Mouse (Mus musculus) adrenal gland, postnatal 14 days (tissue): ENCODE data around the gene Nradd. TPM values are rescaled to one million over a fixed set of nuclear protein-coding genes. Genes with fewer than 3 reads are reported as not detected.
A peak's percentile ranks its signal among the peaks of the same experiment; 100 is the strongest.

Experiments used
- DNase-seq: peaks from one replicate; pipeline ENCODE4 v3.0.0; 2021; ENCODE audit warnings: mixed read lengths
- total RNA-seq: library from RNA; stranded (reverse); gene quantifications from 2 replicates; pipeline ENCODE4 v1.2.3, GENCODE M21; 2021

The Nradd gene
- total RNA-seq, 1 experiment from 2014 or later, result 8.4 TPM

DNA sequence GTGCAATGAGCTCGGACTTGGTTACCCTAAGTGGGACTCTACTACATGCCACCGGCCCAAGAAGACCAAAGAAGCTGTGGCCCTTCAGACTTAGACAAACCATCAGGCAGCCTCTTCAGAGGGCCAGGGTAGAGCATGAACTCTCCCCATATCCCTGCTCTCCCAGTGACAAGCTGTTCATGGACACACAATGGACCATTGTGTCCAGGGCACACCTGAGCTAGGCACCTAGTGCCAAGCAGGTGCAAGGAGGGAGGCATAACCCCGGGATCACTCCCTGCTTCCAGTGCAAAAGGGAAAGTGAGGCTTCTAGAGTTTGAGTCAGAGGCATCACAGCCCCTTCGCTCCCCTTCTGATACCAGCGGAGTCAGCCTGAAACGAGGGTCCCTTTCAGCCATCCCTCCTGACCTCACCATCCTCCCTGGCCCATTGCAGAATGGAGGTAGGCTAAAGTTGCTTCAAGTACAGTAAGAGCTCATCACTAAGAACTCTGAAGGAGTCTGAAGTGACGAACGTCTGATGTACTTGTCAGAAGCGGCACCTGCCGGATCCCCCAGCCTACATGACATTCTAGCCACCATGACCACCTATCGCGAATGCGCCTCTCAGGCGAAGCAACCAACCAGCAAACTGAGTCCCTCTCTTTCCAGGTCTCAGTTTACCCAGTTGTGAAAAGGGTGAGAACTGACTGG, 28.9 kb upstream of the Nradd start:
- no peak for DNase-seq

DNA sequence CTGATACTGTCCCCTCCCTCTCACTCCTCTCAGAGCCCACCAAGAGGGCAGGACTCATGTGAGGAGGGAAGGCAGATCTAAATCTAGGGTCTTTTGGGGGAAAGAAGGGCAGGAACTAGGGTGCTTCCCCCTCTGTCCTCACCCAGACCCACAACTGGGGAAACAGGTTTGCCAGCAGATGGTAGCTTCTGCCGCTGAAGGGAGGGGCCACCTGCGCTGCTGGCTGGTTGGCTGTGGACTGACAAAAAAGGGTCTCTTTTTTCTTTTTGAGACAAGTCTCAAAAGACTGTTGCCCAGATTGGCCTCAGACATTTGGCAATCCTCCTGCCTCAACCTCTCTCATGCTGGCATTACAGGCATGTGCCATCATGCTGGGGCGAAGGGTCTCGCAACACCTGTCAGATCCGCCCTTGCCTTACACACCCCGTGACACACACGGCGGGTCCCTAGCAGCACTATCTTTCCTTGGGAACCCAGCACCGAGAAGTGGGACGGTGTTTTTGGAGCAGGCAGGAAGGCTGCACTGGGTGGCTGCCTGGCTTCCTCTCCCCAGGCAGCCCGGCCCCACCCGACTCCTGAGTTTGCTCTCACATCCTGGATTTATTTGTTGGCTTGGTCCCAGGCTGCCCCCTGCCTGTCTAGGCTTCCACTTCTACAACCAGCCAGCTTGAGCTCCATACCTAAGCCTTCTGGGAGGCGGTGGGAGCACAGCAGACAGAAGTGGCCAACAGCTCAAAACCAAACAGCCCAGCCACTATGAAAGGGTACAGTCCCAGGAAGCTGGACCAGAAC, 27.9 kb upstream of the Nradd start:
- DNase-seq, result peak; percentile 45

DNA sequence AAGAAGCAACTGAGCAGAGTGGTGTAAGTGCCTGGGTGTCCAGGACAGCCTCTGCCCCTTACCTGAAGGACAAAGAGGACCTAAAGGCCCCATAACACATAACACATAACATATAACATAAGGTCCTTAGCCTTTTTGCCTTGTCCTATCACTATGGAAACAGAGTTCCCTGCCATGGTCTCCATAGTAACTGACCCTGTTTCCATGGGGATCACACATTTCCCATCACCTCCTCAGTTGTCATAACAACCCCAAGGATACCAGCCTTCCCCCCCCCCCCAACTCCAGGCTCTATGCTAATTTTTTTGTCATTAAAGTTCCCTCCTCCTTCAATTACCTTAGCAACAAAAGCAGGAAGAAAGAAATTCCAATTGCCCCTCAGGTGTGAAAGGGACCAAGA, 25.5 kb upstream of the Nradd start:
- DNase-seq, result no peak

DNA sequence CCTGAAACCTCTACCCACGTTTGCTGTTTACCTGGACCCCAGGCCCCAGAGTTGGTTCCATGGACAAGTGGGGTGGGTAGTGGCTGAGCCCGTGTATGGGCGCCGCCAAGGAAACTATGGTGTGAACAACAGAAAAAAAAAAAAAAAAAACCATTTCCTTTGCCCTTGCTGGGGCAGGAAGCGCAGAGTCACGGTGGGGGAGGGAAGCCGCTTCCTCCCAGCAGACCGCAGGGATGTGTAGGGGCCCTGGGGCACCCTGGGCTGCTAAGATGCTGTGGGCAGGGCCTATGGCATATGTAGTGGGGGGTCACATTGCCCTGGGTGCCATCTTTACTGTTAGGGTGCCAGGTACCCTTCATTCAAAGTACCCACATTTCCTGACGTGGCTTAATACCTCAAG, 21.0 kb upstream of the Nradd start:
- DNase-seq, result peak; percentile 49

DNA sequence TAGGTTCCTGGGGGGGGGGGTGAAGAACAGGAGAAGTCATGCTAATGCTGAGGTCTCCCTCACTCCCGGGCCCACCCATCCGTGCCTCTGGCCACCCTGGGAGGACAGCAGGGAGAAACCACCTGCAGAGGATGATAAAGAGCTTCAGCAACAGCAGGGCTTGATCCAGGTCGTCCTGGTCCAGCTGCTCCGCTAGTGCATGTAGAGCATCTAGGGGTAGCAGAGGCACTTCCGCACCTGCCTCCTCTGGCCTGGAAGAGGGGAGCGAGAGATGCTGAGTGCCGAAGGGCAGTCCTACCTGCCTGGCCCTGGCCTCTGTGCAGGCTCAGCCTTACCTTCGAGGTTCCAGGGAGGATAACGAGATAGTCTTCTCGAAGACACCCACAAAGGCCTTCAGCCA, 20.0 kb upstream of the Nradd start:
- no peak for DNase-seq

DNA sequence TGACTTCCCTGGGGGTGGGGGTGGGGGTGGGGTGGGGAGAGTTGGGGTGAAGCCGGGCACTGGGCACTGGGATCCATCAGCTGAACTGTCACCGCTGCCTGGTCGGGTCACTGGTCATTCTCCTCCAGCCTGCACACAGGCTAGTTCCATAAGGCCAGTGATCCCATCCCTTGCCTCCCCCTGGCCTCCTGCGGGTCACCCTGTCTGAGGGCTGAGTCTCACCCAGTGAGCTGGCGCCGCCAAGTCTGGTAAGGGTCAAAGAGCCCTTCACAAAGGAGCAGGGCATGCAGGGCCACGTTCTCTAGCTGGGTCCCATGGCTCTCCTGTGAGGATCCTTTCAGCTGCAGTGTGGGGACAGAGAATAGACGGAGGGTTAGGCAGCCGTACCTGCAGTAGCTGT, 19.5 kb upstream of the Nradd start:
- DNase-seq, result no peak

DNA sequence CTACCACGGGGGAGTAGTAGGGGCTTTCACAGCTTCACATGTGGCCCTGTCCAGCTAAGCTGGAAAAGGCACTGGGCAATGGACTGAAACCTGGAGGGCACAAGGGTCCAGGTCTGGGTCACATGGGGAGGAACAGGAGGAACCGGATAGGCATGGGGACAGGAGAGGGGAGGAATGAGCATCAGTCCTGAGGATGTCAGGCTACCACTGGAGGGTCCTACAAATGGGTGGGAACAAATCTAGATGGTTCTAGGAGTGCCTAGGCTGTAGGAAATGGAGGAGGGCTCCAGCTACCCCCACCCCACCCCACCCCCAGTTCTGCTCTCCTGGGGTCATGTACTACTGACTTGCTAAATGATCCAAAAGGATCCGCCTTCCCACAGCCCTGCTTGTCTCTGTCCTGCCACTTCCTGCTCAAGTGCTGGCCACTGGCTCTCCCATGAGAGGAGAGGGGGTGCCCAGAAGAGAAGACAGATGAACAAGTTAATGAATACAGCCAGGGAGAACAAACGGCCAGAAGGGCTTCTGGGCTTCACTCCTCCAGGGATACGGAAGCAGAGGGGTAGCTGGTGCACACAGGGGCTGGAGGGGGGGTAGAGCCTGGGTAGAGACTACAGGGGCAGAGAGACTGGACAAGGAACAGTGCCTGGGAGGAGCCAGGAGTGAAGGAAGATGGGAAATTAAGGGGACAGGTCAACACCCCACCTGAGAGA, 18.7 kb upstream of the Nradd start:
- no peak for DNase-seq

DNA sequence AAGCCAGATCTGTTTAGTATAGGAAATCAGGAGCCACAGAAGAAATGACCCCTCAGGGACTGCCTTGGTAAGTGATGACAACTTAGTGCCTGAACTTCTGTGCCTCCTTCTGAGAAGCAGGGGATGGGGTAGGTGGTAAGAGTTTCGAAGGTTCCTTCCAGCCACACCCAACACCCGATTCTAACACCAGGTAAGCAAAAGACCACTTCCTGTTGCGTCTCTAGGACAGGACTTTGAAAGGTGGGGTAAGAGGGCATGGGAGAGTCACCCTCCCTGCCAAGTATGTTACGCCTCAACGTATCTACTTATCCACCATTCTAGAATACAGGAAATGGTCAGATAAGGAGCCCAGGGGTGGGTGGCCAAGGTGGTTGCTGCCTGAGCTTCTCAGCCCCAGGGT, 16.8 kb upstream of the Nradd start:
- no peak for DNase-seq

DNA sequence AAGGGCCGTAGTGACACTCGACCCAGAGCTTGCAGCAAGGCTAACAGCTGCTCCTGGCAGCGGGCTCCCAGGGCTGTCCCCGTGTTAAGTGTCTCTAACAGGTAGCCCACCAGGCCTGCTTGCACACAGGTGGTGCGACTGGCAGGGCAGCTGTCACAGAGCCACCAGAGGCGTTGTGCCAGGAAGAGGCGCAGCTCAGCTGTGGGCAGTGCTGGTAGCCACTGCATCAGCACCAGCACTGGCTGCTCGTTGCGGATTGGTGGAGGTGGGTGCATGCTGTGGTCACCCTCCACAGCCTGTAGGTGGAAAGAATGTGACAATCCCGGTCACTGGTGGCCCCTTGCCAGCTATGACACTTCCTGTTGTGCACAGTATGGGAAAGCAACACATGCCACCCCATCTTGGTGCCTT, 14.4 kb upstream of the Nradd start:
- DNase-seq, result no peak

DNA sequence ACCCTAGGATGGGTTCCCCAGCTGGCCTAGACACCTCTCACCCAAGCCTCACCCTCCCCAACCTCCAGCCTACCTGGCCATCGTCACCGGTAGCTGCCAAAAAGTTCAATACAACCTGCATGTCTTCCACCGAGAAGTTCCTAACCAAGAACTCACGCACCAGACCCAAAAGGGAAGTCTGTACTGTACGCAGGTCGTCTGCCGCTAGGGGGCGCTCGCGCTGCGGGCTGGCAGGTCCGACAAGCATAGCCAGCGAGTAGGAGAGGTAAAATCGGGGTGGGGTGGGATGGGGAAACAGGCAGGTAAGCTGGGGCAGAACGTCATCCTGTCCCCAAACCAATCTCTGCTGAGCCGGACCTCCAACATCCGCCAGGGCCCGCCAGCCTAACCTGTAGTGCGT, 11.0 kb upstream of the Nradd start:
- DNase-seq, result peak; percentile 95

DNA sequence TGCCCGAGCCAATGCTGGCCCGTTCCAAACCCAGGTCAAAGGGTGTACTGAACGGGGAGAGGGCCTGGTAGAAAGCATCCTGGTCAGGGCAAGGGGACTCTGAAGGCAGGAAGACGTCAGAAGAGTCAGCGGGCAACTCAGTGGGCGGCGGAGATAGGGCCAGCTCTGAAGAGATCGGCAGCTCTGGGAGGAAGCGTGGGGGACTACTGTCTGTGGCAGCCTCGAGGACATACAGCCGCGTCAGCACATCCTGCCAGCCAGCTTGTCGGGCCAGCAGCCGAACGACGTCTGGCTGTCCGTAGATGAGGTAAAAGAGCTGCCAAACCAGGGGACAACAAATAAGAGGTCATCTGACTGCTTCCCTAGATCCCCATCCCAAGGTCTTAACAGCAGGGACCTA, 9.6 kb upstream of the Nradd start:
- DNase-seq, result no peak

DNA sequence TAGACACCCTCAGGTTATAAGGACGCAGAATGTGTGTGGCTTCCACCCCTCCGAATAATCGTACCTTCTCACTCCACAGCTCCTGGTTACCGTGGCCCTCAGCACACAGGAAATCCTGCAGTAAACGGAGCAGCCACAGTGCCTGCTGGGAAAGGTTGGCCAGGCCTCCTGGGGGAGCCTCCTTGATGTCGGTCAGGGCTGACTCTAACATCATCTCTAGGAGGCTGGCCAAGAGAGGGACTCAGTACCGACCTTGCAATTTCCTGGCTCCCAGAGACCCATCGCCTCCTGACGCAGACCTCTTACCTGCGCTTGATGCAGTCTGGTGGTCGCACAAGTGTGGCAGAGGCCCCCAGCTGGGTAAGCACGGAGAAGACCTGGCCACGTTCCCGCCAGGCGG, 8.4 kb upstream of the Nradd start:
- DNase-seq, result peak; percentile 57

DNA sequence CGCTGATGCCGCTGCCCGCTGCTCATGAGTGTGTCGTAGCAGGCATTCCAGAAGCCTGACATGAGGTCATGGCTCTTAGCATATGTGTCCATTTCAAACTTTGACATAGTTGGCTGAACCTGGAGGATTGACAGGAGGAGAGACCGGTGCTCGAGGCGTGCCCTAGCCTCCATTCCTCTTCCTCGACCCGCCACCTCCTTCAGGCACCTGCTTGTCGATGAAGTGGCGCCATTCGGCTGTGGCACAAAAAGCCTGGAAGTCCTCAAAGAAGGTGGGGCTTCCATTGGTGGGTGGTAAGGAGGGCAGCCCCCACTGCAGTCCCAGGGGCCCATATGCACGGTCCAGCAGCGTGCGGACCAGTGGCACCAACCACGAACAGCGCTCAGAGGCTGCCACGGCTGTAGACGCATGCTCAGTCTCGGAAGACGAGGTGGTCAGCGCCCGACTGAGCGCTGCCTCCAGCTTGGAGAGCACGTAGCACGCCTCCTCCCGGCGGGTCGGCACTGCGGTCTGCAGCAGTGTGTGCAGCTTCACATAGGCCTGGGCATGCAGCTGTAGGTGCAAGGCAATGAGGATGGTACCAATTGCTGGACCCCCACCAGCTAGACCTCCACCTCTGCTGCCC, 7.5 kb upstream of the Nradd start:
- DNase-seq, result peak; percentile 53

DNA sequence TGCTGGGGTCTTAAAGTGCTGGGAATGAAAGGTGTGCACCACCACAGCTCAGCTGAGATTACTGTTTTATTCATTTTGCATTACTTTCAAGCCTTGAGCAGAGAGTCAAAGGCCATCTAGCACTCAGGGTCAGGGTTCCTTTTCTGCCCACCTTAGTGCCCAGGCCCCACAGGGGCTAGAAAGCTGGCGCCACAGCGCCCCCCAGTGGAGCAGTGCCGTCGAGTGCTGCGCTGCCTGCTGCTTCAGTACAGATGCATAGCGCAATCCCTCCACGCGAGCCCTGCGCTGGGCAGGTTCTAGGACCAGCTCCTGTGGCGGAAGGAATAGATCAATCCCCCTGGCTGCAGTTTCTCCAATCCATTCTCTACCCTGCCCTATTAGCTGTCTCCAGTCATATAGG, 6.9 kb upstream of the Nradd start:
- DNase-seq, result peak; percentile 85

DNA sequence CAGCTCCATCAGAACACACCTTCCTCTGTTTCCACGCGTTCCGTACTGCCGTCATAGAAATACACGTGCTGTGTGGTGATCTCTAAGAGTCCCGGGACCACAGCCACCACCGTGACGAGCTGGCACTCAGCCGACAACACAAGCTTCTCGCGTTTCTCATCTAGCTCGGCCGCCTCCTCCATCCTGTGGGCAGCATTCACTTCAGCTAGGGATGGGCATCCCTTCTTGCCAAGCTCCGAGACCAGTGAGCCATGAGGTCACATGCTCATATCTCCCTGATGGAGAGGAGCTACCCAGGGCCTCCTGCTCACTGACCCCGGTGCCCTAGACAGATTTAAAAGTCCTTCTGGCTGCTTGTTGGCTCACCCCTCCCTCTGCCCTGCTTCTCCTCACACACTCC, 5.9 kb upstream of the Nradd start:
- DNase-seq, result no peak

DNA sequence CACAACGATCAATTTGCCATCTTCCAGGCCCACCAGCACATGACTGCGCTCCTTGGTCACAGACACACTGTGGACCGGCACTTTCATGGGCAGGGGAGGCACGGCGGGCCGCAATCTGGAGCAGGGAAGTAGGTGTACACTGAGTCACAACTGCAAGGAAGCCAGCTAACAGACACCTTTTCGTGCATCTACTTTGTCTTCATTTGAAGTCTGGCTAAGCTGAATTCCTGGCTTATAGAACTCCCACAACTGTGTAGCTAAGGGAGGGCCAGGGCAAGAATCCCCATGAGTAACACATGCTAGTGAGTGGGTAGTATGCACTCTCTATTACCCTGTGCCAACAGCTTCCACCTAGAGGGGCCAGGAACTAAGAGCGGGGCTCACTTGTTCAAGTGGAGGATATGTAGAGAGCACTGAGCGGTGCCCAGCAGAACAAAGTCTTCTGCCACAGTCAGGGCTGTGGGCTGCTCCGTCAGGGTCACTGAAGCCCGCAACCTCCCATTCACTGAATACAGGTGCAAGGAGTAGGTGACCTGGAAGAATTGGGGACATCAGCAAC, 1.2 kb upstream of the Nradd start:
- no peak for DNase-seq

DNA sequence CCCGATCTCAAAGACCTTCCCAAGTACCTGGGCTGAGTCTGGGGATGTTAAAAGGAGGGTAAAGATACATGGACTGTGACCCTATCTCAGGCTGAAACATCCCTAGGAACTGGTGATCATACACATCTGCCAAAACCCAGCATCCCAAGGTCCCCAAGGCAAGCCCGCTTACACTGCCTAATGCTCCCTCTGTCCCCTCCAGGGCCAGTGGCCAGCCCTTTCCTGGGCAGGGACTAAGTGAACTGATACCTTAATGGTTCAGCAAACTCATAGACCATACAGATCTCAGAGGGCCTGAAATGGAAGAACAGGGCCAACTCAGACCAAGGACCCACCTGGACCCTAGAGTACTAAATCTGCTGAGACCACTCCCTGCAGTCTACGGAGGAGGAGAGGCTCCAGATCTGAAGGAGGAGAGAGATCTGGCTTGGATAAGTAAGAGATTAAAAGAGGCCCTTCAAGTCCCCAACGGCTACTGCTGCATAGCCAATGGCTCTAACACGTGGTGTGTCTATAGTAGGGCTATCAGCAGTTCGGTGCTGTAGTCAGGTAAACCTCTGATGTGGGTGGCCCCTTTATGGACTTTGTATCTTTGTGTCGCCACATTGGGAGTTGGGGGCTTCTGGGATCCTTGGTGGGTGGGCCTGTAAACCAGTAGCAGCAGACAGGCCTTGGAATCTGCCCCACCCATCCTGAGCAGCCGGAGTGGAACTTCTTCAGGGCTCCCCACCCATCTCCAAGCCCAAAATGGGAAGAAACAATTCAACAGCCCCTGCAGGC, 646 bp downstream of the Nradd start:
- no peak for DNase-seq

DNA sequence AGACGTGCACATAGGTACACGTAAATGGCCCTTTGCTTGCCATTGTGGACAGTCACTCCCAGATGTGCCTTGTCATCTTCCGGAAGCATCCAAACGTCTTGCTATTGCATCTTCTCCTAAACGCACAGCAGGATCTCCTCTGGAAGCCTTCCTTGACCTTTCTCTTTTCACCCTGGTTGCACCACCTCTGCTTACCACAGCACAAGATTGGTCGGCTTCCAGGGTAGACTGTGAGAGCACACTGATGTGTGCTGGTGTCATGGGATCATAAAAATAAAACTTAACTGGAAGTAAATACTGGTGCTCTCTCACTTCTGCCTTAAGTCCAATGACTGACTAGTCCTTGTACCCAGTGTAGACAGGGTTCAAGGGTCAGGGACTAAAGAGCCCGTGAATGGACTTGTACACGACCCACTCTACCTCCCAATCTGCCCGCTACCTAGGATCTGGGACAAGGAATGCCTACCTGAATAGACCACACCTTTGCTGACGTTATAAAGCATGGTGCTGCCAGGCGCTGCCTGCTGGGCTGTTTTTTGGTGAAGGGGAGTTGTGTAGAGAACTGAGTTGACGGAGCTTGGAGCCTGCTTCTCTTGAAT, 1.5 kb downstream of the Nradd start:
- peak; percentile 60 for DNase-seq

DNA sequence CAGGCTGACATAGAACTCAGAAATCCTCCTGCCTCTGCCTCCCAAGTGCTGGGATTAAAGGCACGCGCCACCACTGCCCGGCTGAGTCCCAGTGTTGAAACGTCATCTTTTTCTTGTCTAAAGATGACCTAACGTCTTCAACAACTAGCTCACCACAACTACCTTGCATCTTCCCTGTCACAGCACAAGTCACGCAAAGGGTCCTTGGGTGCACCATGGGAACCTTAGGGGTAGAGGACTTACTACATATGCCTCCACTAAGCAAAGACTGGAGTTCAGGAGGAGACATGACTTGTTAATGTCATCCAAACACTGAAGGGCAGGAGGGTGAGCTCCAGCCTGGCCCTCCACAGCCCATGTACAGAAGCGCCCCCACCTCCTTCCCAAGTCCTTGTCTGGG, 3.6 kb downstream of the Nradd start:
- no peak for DNase-seq

DNA sequence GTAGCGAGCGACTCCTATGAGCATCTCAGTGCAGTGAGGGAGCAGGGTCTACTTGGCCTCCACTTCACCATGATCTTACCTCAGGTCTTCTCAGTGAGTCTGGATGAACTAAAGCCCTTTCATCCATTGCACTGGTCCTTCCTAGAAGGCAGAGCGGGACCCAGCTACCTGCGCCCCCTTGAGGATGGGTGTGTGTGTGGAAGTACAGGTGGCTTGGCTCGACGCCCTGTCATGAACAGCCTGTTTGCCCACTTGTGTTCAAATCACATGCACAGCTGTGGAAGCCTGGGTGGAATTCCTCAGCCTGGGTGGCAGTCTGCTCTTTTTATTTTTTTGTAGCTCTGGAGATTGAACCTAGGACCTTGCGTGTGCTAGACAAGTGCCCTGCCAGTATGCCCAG, 4.1 kb downstream of the Nradd start:
- DNase-seq, result no peak

DNA sequence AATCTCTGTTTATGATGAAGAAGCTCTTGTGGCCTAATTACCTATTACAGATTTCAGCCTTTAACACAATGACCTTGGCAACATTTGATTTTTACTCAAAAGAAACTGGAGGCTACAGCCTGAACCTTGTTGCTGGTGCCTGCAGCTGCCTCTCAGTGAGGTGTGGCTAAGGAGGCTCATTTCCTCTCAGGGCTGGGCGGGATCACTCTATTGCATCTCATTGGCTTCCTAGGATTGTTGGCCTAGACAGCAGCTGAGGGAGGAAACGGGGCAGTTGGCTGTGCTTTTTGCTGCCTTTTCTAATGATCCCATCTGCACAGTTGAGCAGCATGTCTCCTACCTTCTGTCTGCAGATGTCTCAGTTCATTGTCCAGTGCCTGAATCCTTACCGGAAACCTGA, 7.2 kb downstream of the Nradd start:
- peak; percentile 40 for DNase-seq
